Mouse (Mus musculus) hindbrain, embryonic 12.5 days (tissue): Measurements from ENCODE around the gene Tlr6. TPM values are rescaled to one million over a fixed set of nuclear protein-coding genes. Genes with fewer than 3 reads are reported as not detected.

Source experiments
- ATAC-seq: fragments of 200-750 bp; cut with Nextera tagmentation; 2 replicates; pipeline ENCODE4 v1.8.0; 2017; ENCODE audit warnings: moderate TSS enrichment; ENCODE audit not compliant: low FRiP score
- H3K27ac ChIP-seq: fragments of 300-500 bp; sonication (generic); 2 replicates; pipeline ENCODE4 v1.5.1; 2016; ENCODE audit warnings: mild to moderate bottlenecking
- H3K27me3 ChIP-seq: fragments of 300-500 bp; sonication (generic); 2 replicates; pipeline ENCODE4 v1.6.1; 2016; ENCODE audit warnings: mild to moderate bottlenecking
- H3K36me3 ChIP-seq: fragments of 300-500 bp; sonication (generic); 2 replicates; pipeline ENCODE4 v1.6.1; 2016; ENCODE audit warnings: mild to moderate bottlenecking
- H3K4me1 ChIP-seq: fragments of 300-500 bp; sonication (generic); 2 replicates; pipeline ENCODE4 v1.6.1; 2016
- H3K4me2 ChIP-seq: fragments of 300-500 bp; sonication (generic); replicated peaks from 2 replicates; pipeline ENCODE4 v1.6.1; 2016; ENCODE audit warnings: mild to moderate bottlenecking
- H3K4me3 ChIP-seq: fragments of 300-500 bp; sonication (generic); 2 replicates; pipeline ENCODE4 v1.5.1; 2016; ENCODE audit warnings: mild to moderate bottlenecking
- H3K9ac ChIP-seq: fragments of 300-500 bp; sonication (generic); 2 replicates; pipeline ENCODE4 v1.6.1; 2016; ENCODE audit warnings: mild to moderate bottlenecking, moderate library complexity
- H3K9me3 ChIP-seq: fragments of 300-500 bp; sonication (generic); replicated peaks from 2 replicates; pipeline ENCODE4 v1.6.1; 2016; ENCODE audit warnings: mild to moderate bottlenecking
- WGBS: fragments of 180-500 bp; shearing (Covaris S2); methylation state at CpG from one replicate; pipeline ENCODE4 v1.1.7; 2016; 5-methylcytosine and 5-hydroxymethylcytosine counted together
- polyA plus RNA-seq: library from polyadenylated mRNA; unstranded; fragments of >200 nt; fragmentation: Nextera tagmentation; extraction: Ambion mirVana; gene quantifications from 2 replicates; pipeline ENCODE4 v1.2.1, GENCODE M21; 2016

The Tlr6 gene
- polyA plus RNA-seq, 1 experiment from 2014 or later = 1.1 TPM

DNA sequence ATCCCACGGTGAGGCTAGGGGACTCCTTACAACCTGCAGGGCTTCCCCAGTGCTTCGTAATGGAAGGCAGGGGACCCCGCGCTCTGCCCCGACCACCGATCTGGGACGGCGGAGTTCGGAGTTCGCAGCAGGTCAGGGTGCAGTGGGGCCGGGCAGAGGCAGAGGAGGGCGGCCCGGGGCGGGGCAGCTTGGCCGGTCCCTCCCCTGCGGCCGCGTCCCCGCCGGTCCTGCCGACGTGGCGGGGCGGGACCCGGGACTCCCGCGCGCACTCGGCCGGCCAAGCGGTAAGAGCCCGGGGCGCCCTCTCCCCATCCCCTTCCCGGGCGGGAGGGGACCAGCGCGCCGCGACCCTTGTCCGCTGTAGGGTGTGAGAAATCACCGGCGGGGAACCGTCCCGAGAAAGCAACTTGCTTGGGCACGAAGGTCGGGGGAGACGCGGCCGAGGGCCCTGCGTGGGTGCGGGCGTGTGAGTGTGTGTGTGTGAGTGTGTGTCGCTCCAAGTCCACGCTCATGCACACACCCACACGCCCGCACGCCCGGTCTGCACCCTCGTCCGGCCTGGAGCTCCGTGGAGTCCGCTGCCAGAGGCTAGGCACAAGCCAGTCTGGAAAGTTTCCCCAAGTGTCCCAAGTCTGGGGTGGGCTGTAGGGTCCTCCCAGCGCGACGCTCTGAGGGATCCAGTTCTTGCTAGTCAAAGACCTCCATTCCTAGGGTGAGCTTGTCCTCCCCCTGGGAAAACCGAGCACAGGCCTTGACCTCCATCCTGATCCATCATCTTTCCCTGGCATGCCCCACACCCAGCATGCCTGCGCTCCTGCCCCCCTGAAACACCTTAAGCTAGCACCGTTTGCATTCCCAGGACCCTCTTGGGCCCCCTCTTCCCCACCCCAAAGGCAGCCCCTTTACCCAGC, 10.2 kb upstream of the Tlr6 start, which contains the start of gene Fam114a1:
Fam114a1 (plus strand) TSS at position 211 of the 911 bp plus-strand sequence.
- Histone ChIP-seq H3K4me1 (peaks cover 15% of the 10 kb centered on the region), H3K9me3 (no peaks in the 10 kb centered on the region), H3K4me3 (peak within 1 kb of the TSS; percentile 69), H3K27ac (0 out of 2 replicates have a peak within 1 kb of the TSS, but pooled peaks have one; percentile 41), H3K27me3 (peaks cover 15% of the 10 kb centered on the region), H3K4me2 (peak within 1 kb of the TSS; percentile 96), H3K36me3 (no peaks in the 10 kb centered on the region), H3K9ac (peak within 1 kb of the TSS; percentile 74)
- ATAC-seq = peak; percentile 73
- under 1% methylated on average over 64 of the region's 68 CpGs for WGBS

DNA sequence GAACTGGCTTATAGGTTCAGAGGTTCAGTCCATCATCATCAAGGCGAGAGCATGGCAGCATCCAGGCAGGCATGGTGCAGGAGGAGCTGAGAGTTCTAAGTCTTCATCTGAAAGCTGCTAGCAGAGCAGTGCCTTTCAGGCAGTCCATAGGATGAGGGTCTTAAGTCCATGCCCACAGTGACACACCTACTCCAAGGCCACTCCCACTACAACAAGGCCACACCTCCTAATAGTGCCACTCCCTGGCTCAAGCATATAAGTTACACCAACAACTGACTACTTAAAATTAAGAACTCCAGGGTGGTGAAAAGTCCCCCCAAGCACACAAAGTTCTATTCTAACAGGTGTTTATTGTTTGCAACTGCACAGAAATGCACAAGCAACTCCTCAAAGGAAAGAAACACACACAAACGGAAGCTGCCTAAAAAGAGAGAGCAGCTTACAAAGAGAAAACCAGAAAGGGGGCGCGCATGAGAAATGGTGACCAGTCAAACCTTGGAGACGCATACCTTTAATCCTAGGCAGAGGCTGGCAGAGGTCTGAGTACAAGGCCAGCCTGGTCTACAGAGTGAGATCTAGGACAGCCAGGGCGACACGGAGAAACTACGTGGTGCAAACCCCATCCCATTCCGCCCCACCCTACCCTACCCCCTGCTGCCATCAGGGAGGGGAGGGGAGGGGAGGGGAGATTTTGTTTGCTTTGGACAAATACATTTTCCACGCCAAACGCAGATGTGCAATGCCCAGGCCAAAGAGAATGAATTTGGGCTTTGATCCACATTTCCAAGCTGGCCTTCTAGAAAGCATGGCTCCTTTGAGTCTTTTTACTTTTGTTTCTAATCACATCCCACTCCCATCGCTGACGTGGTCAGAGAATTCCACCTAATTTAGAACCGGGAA, 9.3 kb upstream of the Tlr6 start:
- Histone ChIP-seq H3K4me2 (peak overlapping the region; percentile 96), H3K27ac (no peak overlapping the region), H3K4me3 (peak overlapping the region; percentile 69), H3K36me3 (no peaks in the 10 kb centered on the region), H3K9ac (peak overlapping the region; percentile 74), H3K27me3 (peaks cover 15% of the 10 kb centered on the region), H3K9me3 (no peaks in the 10 kb centered on the region), H3K4me1 (peaks cover 15% of the 10 kb centered on the region)
- WGBS = 8% methylated on average over 12 of the region's 14 CpGs
- peak; percentile 65; the same call in 1 of the 2 replicates for ATAC-seq

DNA sequence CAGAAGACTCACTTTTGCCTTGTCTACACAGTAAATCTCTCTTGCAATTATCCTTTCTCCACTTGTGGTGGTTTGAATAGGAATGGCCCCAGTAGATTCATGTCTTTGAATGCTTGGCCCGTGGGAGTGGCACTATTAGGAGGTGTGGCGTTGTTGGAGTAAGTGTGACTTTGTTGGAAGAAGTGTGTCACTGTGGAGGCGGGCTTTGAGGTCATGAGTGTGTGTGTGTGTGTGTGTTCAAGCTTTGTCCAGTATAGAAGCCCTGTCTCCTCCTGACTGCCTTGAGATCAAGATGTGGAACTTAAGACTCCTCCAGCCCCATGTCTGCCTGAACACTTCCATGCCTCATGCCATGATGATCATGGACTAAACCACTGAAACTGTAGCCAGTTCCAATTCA, 3.8 kb upstream of the Tlr6 start:
- H3K27ac ChIP-seq = no peak overlapping the region
- 90% methylated on average over 3 of the region's 3 CpGs for WGBS
- no peaks in the 10 kb centered on the region for H3K9me3 ChIP-seq
- no peaks in the 10 kb centered on the region for H3K36me3 ChIP-seq
- no peak for ATAC-seq
- H3K4me3 ChIP-seq = no peak overlapping the region
- no peak overlapping the region for H3K4me2 ChIP-seq
- H3K4me1 ChIP-seq = no peaks in the 10 kb centered on the region
- H3K27me3 ChIP-seq = 0 out of 2 replicates have a peak, but pooled peaks cover under 1% of the 10 kb centered on the region
- no peak overlapping the region for H3K9ac ChIP-seq

DNA sequence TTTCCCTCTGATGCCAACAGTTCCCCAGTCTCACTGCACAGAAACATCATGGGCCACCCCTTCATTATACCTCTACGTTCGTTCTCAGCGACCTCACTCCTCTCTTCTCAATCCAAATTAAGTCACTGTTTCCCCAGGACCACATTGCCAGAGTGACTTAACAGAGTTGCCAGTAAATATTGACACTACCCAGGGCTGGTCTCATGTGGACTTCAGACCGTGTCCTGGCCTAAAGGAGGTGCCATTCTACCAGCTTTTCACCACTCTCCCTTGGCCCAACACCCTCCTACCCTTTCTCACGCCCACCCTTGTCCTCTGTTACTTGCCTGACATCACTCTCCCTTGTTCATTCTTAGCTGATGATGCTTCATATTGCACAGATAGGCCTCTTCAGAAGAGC, 3.4 kb upstream of the Tlr6 start:
- Histone ChIP-seq H3K9ac (no peak overlapping the region), H3K36me3 (no peaks in the 10 kb centered on the region), H3K27me3 (no peaks in the 10 kb centered on the region), H3K4me1 (no peaks in the 10 kb centered on the region), H3K9me3 (no peaks in the 10 kb centered on the region), H3K4me3 (no peak overlapping the region), H3K27ac (no peak overlapping the region), H3K4me2 (no peak overlapping the region)
- ATAC-seq = no peak
- 79% methylated on average over 5 of the region's 5 CpGs for WGBS

- WGBS = 92% methylated on average over 13 of the region's 13 CpGs
- ATAC-seq = no peak
- H3K9me3 ChIP-seq = no peaks in the 10 kb centered on the region
- no peaks in the 10 kb centered on the region for H3K4me1 ChIP-seq
- no peak overlapping the region for H3K9ac ChIP-seq
- no peak overlapping the region for H3K4me2 ChIP-seq
- no peak overlapping the region for H3K4me3 ChIP-seq
- H3K27me3 ChIP-seq = no peaks in the 10 kb centered on the region
- H3K36me3 ChIP-seq = no peaks in the 10 kb centered on the region
- no peak overlapping the region for H3K27ac ChIP-seq
Observed at GRCm38 (mm10) chr5:64960857-64961391, 1.0 kb upstream of the Tlr6 start.

- WGBS = 85% methylated on average over 22 of the region's 22 CpGs
- Histone ChIP-seq H3K9me3 (no peaks in the 10 kb centered on the region), H3K36me3 (no peaks in the 10 kb centered on the region), H3K27me3 (no peaks in the 10 kb centered on the region), H3K4me3 (no peak overlapping the region), H3K27ac (no peak overlapping the region), H3K4me1 (no peaks in the 10 kb centered on the region), H3K9ac (no peak overlapping the region), H3K4me2 (no peak overlapping the region)
- ATAC-seq = no peak
Observed at GRCm38 (mm10) chr5:64958991-64959842, 680 bp downstream of the Tlr6 start.

- Histone ChIP-seq H3K4me1 (no peaks in the 10 kb centered on the region), H3K36me3 (no peaks in the 10 kb centered on the region), H3K9me3 (no peaks in the 10 kb centered on the region), H3K4me2 (no peak overlapping the region), H3K27me3 (no peaks in the 10 kb centered on the region), H3K27ac (no peak overlapping the region), H3K9ac (no peak overlapping the region), H3K4me3 (no peak overlapping the region)
- ATAC-seq = no peak
- 88% methylated on average over 8 of the region's 8 CpGs for WGBS
Observed at GRCm38 (mm10) chr5:64954931-64955330, 5.0 kb downstream of the Tlr6 start.

- no peaks in the 10 kb centered on the region for H3K4me1 ChIP-seq
- H3K27ac ChIP-seq = no peak overlapping the region
- no peak overlapping the region for H3K4me3 ChIP-seq
- no peak overlapping the region for H3K9ac ChIP-seq
- ATAC-seq = no peak
- WGBS = 85% methylated on average over 5 of the region's 5 CpGs
- H3K27me3 ChIP-seq = no peaks in the 10 kb centered on the region
- no peaks in the 10 kb centered on the region for H3K36me3 ChIP-seq
- H3K4me2 ChIP-seq = no peak overlapping the region
- no peaks in the 10 kb centered on the region for H3K9me3 ChIP-seq
Observed at GRCm38 (mm10) chr5:64951486-64951885, 8.4 kb downstream of the Tlr6 start.

- 93% methylated on average over 15 of the region's 15 CpGs for WGBS
- no peak for ATAC-seq
Observed at GRCm38 (mm10) chr5:64932775-64933174, 27.1 kb downstream of the Tlr6 start.

DNA sequence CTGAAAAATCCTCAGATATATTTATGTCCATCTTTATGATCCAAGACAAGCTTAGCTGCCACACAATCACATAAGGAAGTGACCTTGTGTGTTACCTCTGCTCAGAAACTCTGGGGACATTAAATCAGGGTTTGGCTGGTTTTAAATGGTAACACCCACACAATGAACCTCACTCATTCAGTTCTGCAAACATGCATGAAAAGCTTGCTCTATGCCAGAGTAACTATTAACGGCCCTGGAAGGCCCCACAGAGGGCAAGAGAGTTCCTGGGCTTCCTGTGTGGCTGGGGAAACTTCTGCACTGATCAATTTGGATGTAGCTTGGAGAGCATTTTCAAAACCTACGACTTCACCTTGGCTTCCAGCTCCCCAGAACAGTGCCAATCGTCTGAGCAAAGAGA, 27.7 kb downstream of the Tlr6 start:
- 60% methylated on average over 3 of the region's 3 CpGs for WGBS
- Histone ChIP-seq H3K27me3 (no peaks in the 10 kb centered on the region), H3K9ac (no peak overlapping the region), H3K4me1 (no peaks in the 10 kb centered on the region), H3K4me3 (no peak overlapping the region), H3K9me3 (no peaks in the 10 kb centered on the region), H3K4me2 (no peak overlapping the region), H3K27ac (no peak overlapping the region), H3K36me3 (no peaks in the 10 kb centered on the region)
- no peak for ATAC-seq

More at GRCm38 (mm10) chr5:64932775-64933174, 27.1 kb downstream of the Tlr6 start:
- no peak overlapping the region for H3K4me2 ChIP-seq
- no peaks in the 10 kb centered on the region for H3K4me1 ChIP-seq
- H3K27ac ChIP-seq = no peak overlapping the region
- H3K27me3 ChIP-seq = no peaks in the 10 kb centered on the region
- no peaks in the 10 kb centered on the region for H3K36me3 ChIP-seq
- H3K9me3 ChIP-seq = no peaks in the 10 kb centered on the region
- no peak overlapping the region for H3K4me3 ChIP-seq
- no peak overlapping the region for H3K9ac ChIP-seq

GRCm38 (mm10) chr5:64922891-64923381, 37.0 kb downstream of the Tlr6 start:
- Histone ChIP-seq H3K36me3 (no peaks in the 10 kb centered on the region), H3K27me3 (no peaks in the 10 kb centered on the region), H3K4me2 (no peak overlapping the region), H3K9ac (no peak overlapping the region), H3K27ac (no peak overlapping the region), H3K9me3 (no peaks in the 10 kb centered on the region), H3K4me1 (no peaks in the 10 kb centered on the region), H3K4me3 (no peak overlapping the region)
- WGBS = 86% methylated on average over 5 of the region's 5 CpGs
- ATAC-seq = no peak
